Mouse (Mus musculus) C2C12 (cell line): Measurements from ENCODE around the gene Sigirr. TPM values are rescaled to one million over a fixed set of nuclear protein-coding genes. Genes with fewer than 3 reads are reported as not detected.
A peak's percentile ranks its signal among the peaks of the same experiment; 100 is the strongest.

Experiments
- H3K27me3 ChIP-seq: one replicate; pipeline ENCODE4 v1.6.1; 2011; ENCODE audit not compliant: control insufficient read depth, insufficient read depth, insufficient read length
- H3K36me3 ChIP-seq: one replicate; pipeline ENCODE4 v1.6.1; 2011; ENCODE audit not compliant: control insufficient read depth, insufficient read depth
- H3K4me3 ChIP-seq: one replicate; pipeline ENCODE4 v1.5.1; 2011; ENCODE audit warnings: mild to moderate bottlenecking, control low read depth; ENCODE audit not compliant: poor library complexity, insufficient read depth, severe bottlenecking
- H3K79me2 ChIP-seq: one replicate; pipeline ENCODE4 v1.6.1; 2011; ENCODE audit not compliant: control insufficient read depth, insufficient read depth
- H3K79me3 ChIP-seq: one replicate; pipeline ENCODE4 v1.6.1; 2011; ENCODE audit warnings: low read depth, control low read depth
- H3ac ChIP-seq: one replicate; pipeline ENCODE3; 2011; ENCODE audit warnings: low read depth; ENCODE audit not compliant: control insufficient read depth, insufficient read length
- CEBPB ChIP-seq: IDR thresholded peaks from one replicate; pipeline ENCODE4 v1.6.1; 2011; ENCODE audit warnings: low read depth, mild to moderate bottlenecking, control low read depth, moderate library complexity
- CTCF ChIP-seq: IDR thresholded peaks from one replicate; pipeline ENCODE4 v1.5.1; 2011; ENCODE audit not compliant: control insufficient read depth, insufficient read depth, insufficient read length
- FOSL1 ChIP-seq: IDR thresholded peaks from one replicate; pipeline ENCODE4 v1.8.0; 2011; ENCODE audit warnings: mild to moderate bottlenecking, low read length; ENCODE audit not compliant: poor library complexity, insufficient read depth, severe bottlenecking
- MAX ChIP-seq: IDR thresholded peaks from one replicate; pipeline ENCODE4 v1.6.1; 2011; ENCODE audit warnings: mild to moderate bottlenecking, control low read depth
- MYOD1 ChIP-seq: IDR thresholded peaks from one replicate; pipeline ENCODE4 v1.6.1; 2011; ENCODE audit warnings: low read depth; ENCODE audit not compliant: control insufficient read depth, insufficient read length
- MYOG ChIP-seq: IDR thresholded peaks from one replicate; pipeline ENCODE4 v1.6.1; 2011; ENCODE audit not compliant: control insufficient read depth, insufficient read length; ENCODE audit errors: extremely low read depth
- USF1 ChIP-seq: IDR thresholded peaks from one replicate; pipeline ENCODE4 v1.6.1; 2011; ENCODE audit warnings: low read depth, mild to moderate bottlenecking, control low read depth, moderate library complexity
- polyA plus RNA-seq: library from polyadenylated mRNA; unstranded; fragments of >200 nt; fragmentation: generic; extraction: Trizol; gene quantifications from one replicate; pipeline ENCODE4 v1.2.1, GENCODE M21; 2012; ENCODE audit warnings: missing spikeins

The Sigirr gene
- polyA plus RNA-seq, 1 experiment, result 13.9 TPM

GRCm38 (mm10) chr7:141123517-141123856, 23.1 kb upstream of the Sigirr start:
- Histone ChIP-seq H3K4me3 (peak overlapping the region; percentile 33), H3K79me2 (no peaks in the 10 kb centered on the region), H3K36me3 (no peaks in the 10 kb centered on the region), H3K27me3 (no peaks in the 10 kb centered on the region), H3ac (peak overlapping the region; percentile 75), H3K79me3 (no peaks in the 10 kb centered on the region)
- TF ChIP-seq FOSL1, result no peak

GRCm38 (mm10) chr7:141122689-141123516, 22.5 kb upstream of the Sigirr start:
- Histone ChIP-seq H3K4me3 (peak overlapping the region; percentile 33), H3K79me2 (no peaks in the 10 kb centered on the region)
- TF ChIP-seq USF1, result no peak
- TF ChIP-seq MAX, result no peak
- TF ChIP-seq FOSL1, result no peak
- TF ChIP-seq CTCF, result no peak

GRCm38 (mm10) chr7:141122245-141122644, 21.9 kb upstream of the Sigirr start, which contains the start of gene Ptdss2:
Ptdss2 (plus strand) TSS chr7:141122382.
- H3K36me3 ChIP-seq, result no peaks in the 10 kb centered on the region
- no peak for TF ChIP-seq MYOG
- no peak for TF ChIP-seq MYOD1
- TF ChIP-seq CEBPB, result no peak
- TF ChIP-seq USF1, result no peak
- no peak for TF ChIP-seq CTCF
- TF ChIP-seq FOSL1, result no peak
- no peak for TF ChIP-seq MAX
- H3K27me3 ChIP-seq, result peaks cover 10% of the 10 kb centered on the region
- H3K79me3 ChIP-seq, result no peaks in the 10 kb centered on the region
- H3ac ChIP-seq, result peak within 1 kb of the TSS; percentile 75
- no peaks in the 10 kb centered on the region for H3K79me2 ChIP-seq
- peak within 1 kb of the TSS; percentile 33 for H3K4me3 ChIP-seq

More at GRCm38 (mm10) chr7:141122689-141123516, 22.5 kb upstream of the Sigirr start:
- Histone ChIP-seq H3K27me3 (peaks cover 4% of the 10 kb centered on the region), H3K36me3 (no peaks in the 10 kb centered on the region), H3K79me3 (no peaks in the 10 kb centered on the region), H3ac (peak overlapping the region; percentile 75)

- TF ChIP-seq MYOD1, result no peak
- TF ChIP-seq CEBPB, result no peak
- no peak for TF ChIP-seq CTCF
- TF ChIP-seq FOSL1, result no peak
- TF ChIP-seq MAX, result no peak
- TF ChIP-seq USF1, result no peak
- no peak for TF ChIP-seq MYOG
- Histone ChIP-seq H3K27me3 (peaks cover 14% of the 10 kb centered on the region), H3K79me3 (no peaks in the 10 kb centered on the region), H3K4me3 (no peak overlapping the region), H3K36me3 (no peaks in the 10 kb centered on the region), H3ac (no peak overlapping the region), H3K79me2 (no peaks in the 10 kb centered on the region)
These were observed 20.7 kb upstream of the Sigirr start for GRCm38 (mm10) chr7:141121051-141121531.

GRCm38 (mm10) chr7:141120605-141121004, 20.2 kb upstream of the Sigirr start:
- no peaks in the 10 kb centered on the region for H3K79me2 ChIP-seq
- H3K36me3 ChIP-seq, result no peaks in the 10 kb centered on the region
- H3ac ChIP-seq, result no peak overlapping the region
- H3K4me3 ChIP-seq, result no peak overlapping the region
- no peaks in the 10 kb centered on the region for H3K79me3 ChIP-seq
- peaks cover 16% of the 10 kb centered on the region for H3K27me3 ChIP-seq
- TF ChIP-seq CEBPB, result no peak
- no peak for TF ChIP-seq FOSL1
- no peak for TF ChIP-seq MYOD1
- no peak for TF ChIP-seq MAX
- TF ChIP-seq MYOG, result no peak
- TF ChIP-seq USF1, result no peak
- TF ChIP-seq CTCF, result no peak

GRCm38 (mm10) chr7:141119487-141119886, 19.1 kb upstream of the Sigirr start:
- H3K27me3 ChIP-seq, result peaks cover 20% of the 10 kb centered on the region
- H3K4me3 ChIP-seq, result no peak overlapping the region
- no peaks in the 10 kb centered on the region for H3K79me3 ChIP-seq
- no peak overlapping the region for H3ac ChIP-seq
- TF ChIP-seq CEBPB (no peak), USF1 (no peak), MYOD1 (no peak), FOSL1 (no peak), MAX (no peak), CTCF (no peak), MYOG (no peak)
- no peaks in the 10 kb centered on the region for H3K36me3 ChIP-seq
- no peaks in the 10 kb centered on the region for H3K79me2 ChIP-seq
